Mouse (Mus musculus): ENCODE measurements at regions not wholly inside any gene's neighbourhood (a gene's known extent, or its start where the extent isn't known, plus 50 kb on each side); places are given as distances from the start of the nearest gene placed in this dataset.

- DNase-seq: no peak
- intact Hi-C loops (cut with DNase I): no loop called here
Observed at GRCm38 (mm10) chr8:44762731-44763130, 172.5 kb upstream of the Fat1 start.

- DNase-seq: no peak
- intact Hi-C loops (cut with DNase I): no loop called here
Observed at GRCm38 (mm10) chr8:44765194-44765593, 170.1 kb upstream of the Fat1 start.

- intact Hi-C loops (cut with DNase I): no loop called here
- DNase-seq: no peak
Observed at GRCm38 (mm10) chr8:44765677-44766076, 169.6 kb upstream of the Fat1 start.

GRCm38 (mm10) chr8:44766111-44766873 lies 169.0 kb upstream of the Fat1 start:
- DNase-seq: no peak
- intact Hi-C loops (cut with DNase I): no loop called here

GRCm38 (mm10) chr8:44767271-44767670 lies 168.0 kb upstream of the Fat1 start:
- intact Hi-C loops (cut with DNase I): no loop called here
- DNase-seq: no peak

- no peak for DNase-seq
- intact Hi-C loops (cut with DNase I): no loop called here
Observed at GRCm38 (mm10) chr8:44779212-44779611, 156.0 kb upstream of the Fat1 start.

- intact Hi-C loops (cut with DNase I): no loop called here
- DNase-seq: no peak
Observed at GRCm38 (mm10) chr8:44782421-44782820, 152.8 kb upstream of the Fat1 start.

- no peak for DNase-seq
- intact Hi-C loops (cut with DNase I): no loop called here
Observed at GRCm38 (mm10) chr8:44785161-44785560, 150.1 kb upstream of the Fat1 start.

- intact Hi-C loops (cut with DNase I): no loop called here
- DNase-seq: no peak
Observed at GRCm38 (mm10) chr8:44786740-44787139, 148.5 kb upstream of the Fat1 start.

- no peak for DNase-seq
- intact Hi-C loops (cut with DNase I): no loop called here
Observed at GRCm38 (mm10) chr8:44788290-44788689, 147.0 kb upstream of the Fat1 start.

GRCm38 (mm10) chr8:44799513-44799912 lies 135.7 kb upstream of the Fat1 start:
- DNase-seq: no peak
- intact Hi-C loops (cut with DNase I): no loop called here

- intact Hi-C loops (cut with DNase I): no loop called here
- DNase-seq: no peak
Observed at GRCm38 (mm10) chr8:44800827-44801273, 134.4 kb upstream of the Fat1 start.

- no peak for DNase-seq
- intact Hi-C loops (cut with DNase I): no loop called here
Observed at GRCm38 (mm10) chr8:44801604-44802206, 133.5 kb upstream of the Fat1 start.

- DNase-seq: no peak
- intact Hi-C loops (cut with DNase I): no loop called here
Observed at GRCm38 (mm10) chr8:44802331-44802730, 132.9 kb upstream of the Fat1 start.

- DNase-seq: no peak
- intact Hi-C loops (cut with DNase I): no loop called here
Observed at GRCm38 (mm10) chr8:44804414-44805178, 130.7 kb upstream of the Fat1 start.

GRCm38 (mm10) chr8:44805179-44805815 lies 129.9 kb upstream of the Fat1 start:
- intact Hi-C loops (cut with DNase I): no loop called here
- no peak for DNase-seq

- no peak for DNase-seq
- intact Hi-C loops (cut with DNase I): no loop called here
Observed at GRCm38 (mm10) chr8:44812360-44812759, 122.9 kb upstream of the Fat1 start.

- DNase-seq: peak; percentile 46
- intact Hi-C loops (cut with DNase I): no loop called here
Observed at GRCm38 (mm10) chr8:44817532-44818157, 117.6 kb upstream of the Fat1 start.

- intact Hi-C loops (cut with DNase I): no loop called here
- no peak for DNase-seq
Observed at GRCm38 (mm10) chr8:44819270-44819669, 116.0 kb upstream of the Fat1 start.

- no peak for DNase-seq
- intact Hi-C loops (cut with DNase I): no loop called here
Observed at GRCm38 (mm10) chr8:44819691-44820090, 115.6 kb upstream of the Fat1 start.

Measured in left cerebral cortex, postnatal 4 days (tissue).